Mouse (Mus musculus) stomach, embryonic 14.5 days (tissue): ENCODE measurements around the gene Fam184a. TPM values are rescaled to one million over a fixed set of nuclear protein-coding genes. Genes with fewer than 3 reads are reported as not detected.
"Not testable (repeated sequence)": the region's sequence is repeated elsewhere in the genome, so short reads cannot be mapped to it uniquely, and the experiment has no call there.

Experiments
- ATAC-seq: fragments of 200-750 bp; cut with Nextera tagmentation; 2 replicates; pipeline ENCODE4 v1.8.0; 2017; ENCODE audit warnings: low read depth, moderate TSS enrichment; ENCODE audit not compliant: insufficient number of reproducible peaks, insufficient read depth, low FRiP score
- H3K27ac ChIP-seq: fragments of 300-500 bp; sonication (generic); 2 replicates; pipeline ENCODE4 v1.5.1; 2014; ENCODE audit warnings: mild to moderate bottlenecking, low read length, moderate library complexity, mixed read lengths
- H3K27me3 ChIP-seq: fragments of 300-500 bp; sonication (generic); 2 replicates; pipeline ENCODE4 v1.6.1; 2014; ENCODE audit warnings: low read length, control low read depth, mixed read lengths; ENCODE audit not compliant: control insufficient read depth, insufficient read depth
- H3K36me3 ChIP-seq: fragments of 300-500 bp; sonication (generic); 2 replicates; pipeline ENCODE4 v1.6.1; 2014; ENCODE audit warnings: mild to moderate bottlenecking, control low read depth, low read length, moderate library complexity, mixed read lengths; ENCODE audit not compliant: control insufficient read depth, insufficient read depth
- H3K4me1 ChIP-seq: fragments of 300-500 bp; sonication (generic); 2 replicates; pipeline ENCODE4 v1.6.1; 2014; ENCODE audit warnings: low read length, control low read depth, mixed read lengths; ENCODE audit not compliant: control insufficient read depth, insufficient read depth
- H3K4me2 ChIP-seq: fragments of 300-500 bp; sonication (generic); replicated peaks from 2 replicates; pipeline ENCODE4 v1.6.1; 2014; ENCODE audit warnings: low read depth, low read length, control low read depth
- H3K4me3 ChIP-seq: fragments of 300-500 bp; sonication (generic); 2 replicates; pipeline ENCODE4 v1.5.1; 2014; ENCODE audit warnings: low read depth, low read length, control low read depth
- H3K9ac ChIP-seq: fragments of 300-500 bp; sonication (generic); replicated peaks from 2 replicates; pipeline ENCODE4 v1.6.1; 2014; ENCODE audit warnings: low read depth, mild to moderate bottlenecking, control low read depth, low read length, moderate library complexity, mixed read lengths
- H3K9me3 ChIP-seq: fragments of 300-500 bp; sonication (generic); 2 replicates; pipeline ENCODE4 v1.6.1; 2016; ENCODE audit warnings: low read depth, low read length, control low read depth; ENCODE audit not compliant: control insufficient read depth
- WGBS: fragments of 180-500 bp; shearing (Covaris S2); extraction: QIAGEN DNeasy Blood & Tissue Kit; methylation state at CpG from one replicate; pipeline ENCODE4 v1.1.7; 2014; 5-methylcytosine and 5-hydroxymethylcytosine counted together
- polyA plus RNA-seq: library from polyadenylated mRNA; unstranded; fragments of >200 nt; fragmentation: Nextera tagmentation; extraction: Ambion mirVana; gene quantifications from 2 replicates; pipeline ENCODE4 v1.2.1, GENCODE M21; 2014

The Fam184a gene
- polyA plus RNA-seq, 1 experiment from 2014 or later, result 7.4 TPM

- Histone ChIP-seq H3K4me3 (no peak overlapping the region), H3K27me3 (no peaks in the 10 kb centered on the region), H3K9me3 (no peaks in the 10 kb centered on the region), H3K36me3 (no peaks in the 10 kb centered on the region), H3K27ac (no peak overlapping the region), H3K4me1 (no peaks in the 10 kb centered on the region), H3K9ac (no peak overlapping the region), H3K4me2 (no peak overlapping the region)
- 62% methylated on average over 5 of the region's 5 CpGs for WGBS
- no peak for ATAC-seq
Measured at GRCm38 (mm10) chr10:53687888-53688287, 63.0 kb downstream of the Fam184a start.

GRCm38 (mm10) chr10:53685806-53686205 lies 65.1 kb downstream of the Fam184a start:
- Histone ChIP-seq H3K36me3 (no peaks in the 10 kb centered on the region), H3K27ac (no peak overlapping the region), H3K27me3 (no peaks in the 10 kb centered on the region), H3K4me2 (no peak overlapping the region), H3K9me3 (no peaks in the 10 kb centered on the region), H3K4me1 (no peaks in the 10 kb centered on the region), H3K4me3 (no peak overlapping the region), H3K9ac (no peak overlapping the region)
- 62% methylated on average over 3 of the region's 3 CpGs for WGBS
- ATAC-seq, result no peak

GRCm38 (mm10) chr10:53683226-53683625 lies 67.7 kb downstream of the Fam184a start:
- no peak for ATAC-seq
- Histone ChIP-seq H3K9me3 (no peaks in the 10 kb centered on the region), H3K36me3 (no peaks in the 10 kb centered on the region), H3K27me3 (no peaks in the 10 kb centered on the region), H3K4me2 (no peak overlapping the region), H3K9ac (no peak overlapping the region), H3K4me1 (no peaks in the 10 kb centered on the region), H3K4me3 (no peak overlapping the region), H3K27ac (no peak overlapping the region)
- 75% methylated on average over 5 of the region's 5 CpGs for WGBS

- ATAC-seq, result no peak
- no peak overlapping the region for H3K4me2 ChIP-seq
- H3K9me3 ChIP-seq, result no peaks in the 10 kb centered on the region
- no peak overlapping the region for H3K27ac ChIP-seq
- H3K4me1 ChIP-seq, result no peaks in the 10 kb centered on the region
- H3K27me3 ChIP-seq, result no peaks in the 10 kb centered on the region
- no peak overlapping the region for H3K4me3 ChIP-seq
- 67% methylated on average over 6 of the region's 6 CpGs for WGBS
- no peak overlapping the region for H3K9ac ChIP-seq
- no peaks in the 10 kb centered on the region for H3K36me3 ChIP-seq
Measured at GRCm38 (mm10) chr10:53679690-53680557, 71.0 kb downstream of the Fam184a start.

- Histone ChIP-seq H3K4me2 (no peak overlapping the region), H3K4me1 (no peaks in the 10 kb centered on the region), H3K9ac (no peak overlapping the region), H3K4me3 (no peak overlapping the region), H3K27me3 (no peaks in the 10 kb centered on the region), H3K27ac (no peak overlapping the region), H3K9me3 (no peaks in the 10 kb centered on the region), H3K36me3 (no peaks in the 10 kb centered on the region)
- ATAC-seq, result no peak
- 82% methylated on average over 4 of the region's 4 CpGs for WGBS
Measured at GRCm38 (mm10) chr10:53661788-53662187, 89.1 kb downstream of the Fam184a start.

- not testable (repeated sequence) for H3K9ac ChIP-seq, H3K27ac ChIP-seq, H3K27me3 ChIP-seq, H3K4me2 ChIP-seq, H3K4me3 ChIP-seq, H3K4me1 ChIP-seq, H3K36me3 ChIP-seq, ATAC-seq, H3K9me3 ChIP-seq
- 81% methylated on average over 5 of the region's 5 CpGs for WGBS
Measured at GRCm38 (mm10) chr10:53654239-53654638, 96.7 kb downstream of the Fam184a start.

- 65% methylated on average over 2 of the region's 2 CpGs for WGBS
- no peak for ATAC-seq
- Histone ChIP-seq H3K9ac (no peak overlapping the region), H3K9me3 (no peaks in the 10 kb centered on the region), H3K27me3 (no peaks in the 10 kb centered on the region), H3K27ac (no peak overlapping the region), H3K4me1 (no peaks in the 10 kb centered on the region), H3K4me3 (no peak overlapping the region), H3K36me3 (no peaks in the 10 kb centered on the region), H3K4me2 (no peak overlapping the region)
Measured at GRCm38 (mm10) chr10:53650683-53651082, 100.2 kb downstream of the Fam184a start.

GRCm38 (mm10) chr10:53641507-53641906 lies 109.4 kb downstream of the Fam184a start:
- Histone ChIP-seq H3K4me1 (no peaks in the 10 kb centered on the region), H3K27ac (no peak overlapping the region), H3K4me2 (no peak overlapping the region), H3K9me3 (no peaks in the 10 kb centered on the region), H3K9ac (no peak overlapping the region), H3K4me3 (no peak overlapping the region), H3K36me3 (no peaks in the 10 kb centered on the region), H3K27me3 (no peaks in the 10 kb centered on the region)
- ATAC-seq, result peak; percentile 58; the same call in 1 of the 2 replicates
